In the genomic region with DNA sequence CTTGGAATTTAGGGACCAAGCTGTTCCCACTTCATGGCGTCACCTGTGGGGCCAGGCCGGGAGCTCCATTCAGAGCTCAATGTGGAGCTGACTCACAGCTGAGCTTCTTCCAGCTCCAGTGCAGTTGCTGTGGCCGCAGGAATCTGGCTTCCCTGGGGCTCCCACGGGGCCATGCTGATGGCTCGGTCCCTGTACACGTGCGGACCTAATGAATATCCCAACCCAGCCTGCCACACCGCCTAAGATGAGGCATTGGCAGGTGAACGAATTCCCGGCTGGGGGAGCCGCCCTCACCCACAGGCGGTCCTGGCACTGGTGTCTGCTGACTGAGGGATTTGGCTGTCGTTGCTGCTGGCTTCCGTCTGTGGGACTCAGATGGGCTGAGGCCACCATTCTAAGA, we compare ENCODE assay signal across 8 mouse cellular contexts. TPM values are rescaled to one million over a fixed set of nuclear protein-coding genes. Genes with fewer than 3 reads are reported as not detected.
A peak's percentile ranks its signal among the peaks of the same experiment; 100 is the strongest.
DNase-seq lines count a peak whose midpoint lies in the region; ATAC-seq lines count a peak whose summit lies in the region.

No protein-coding gene starts in this region.

- no peaks in the 10 kb centered on the region for H3K36me3 ChIP-seq in limb, embryonic 12.5 days
- no peaks in the 10 kb centered on the region for H3K36me3 ChIP-seq in limb, embryonic 10.5 days

- no peak for DNase-seq in cerebellum, adult 8-10 months
- no peak for DNase-seq in limb, embryonic 10.5 days (ENCODE audit: low spot score)
- peak; percentile 61 for DNase-seq in gastrocnemius, adult 18-20 months (ENCODE audit: low spot score)
- peak; percentile 47 to 58 for DNase-seq in layer of hippocampus, postnatal 14 days (ENCODE audit: low spot score in 2 of 2)
- no peak for DNase-seq in embryo, embryonic 10.5 days (ENCODE audit: low spot score)
- DNase-seq in frontal cortex, postnatal 36 days (ENCODE audit: low spot score in 2 of 2): no peak

- ATAC-seq in cerebellum, adult (ENCODE audit: insufficient number of reproducible peaks, low FRiP score, low TSS enrichment): peak; percentile 15; the same call in 1 of the 2 replicates
- no peak for ATAC-seq in limb, embryonic 12.5 days (ENCODE audit: insufficient number of reproducible peaks, insufficient read depth, low FRiP score, low TSS enrichment, low read depth)

- H3K4me3 ChIP-seq in limb, embryonic 12.5 days (replicated peaks): no peak overlapping the region
- H3K4me3 ChIP-seq in limb, embryonic 10.5 days: no peak overlapping the region

- no peak overlapping the region for H3K4me2 ChIP-seq in limb, embryonic 12.5 days

- no peaks in the 10 kb centered on the region for H3K27me3 ChIP-seq in limb, embryonic 12.5 days
- no peaks in the 10 kb centered on the region for H3K27me3 ChIP-seq in limb, embryonic 10.5 days (ENCODE audit: low read depth, poor library complexity, severe bottlenecking)

- peaks cover 5% of the 10 kb centered on the region for H3K9me3 ChIP-seq in limb, embryonic 12.5 days
- no peaks in the 10 kb centered on the region for H3K9me3 ChIP-seq in limb, embryonic 10.5 days (replicated peaks)

- peaks cover 6% of the 10 kb centered on the region; the same call in 1 of the 2 replicates for H3K4me1 ChIP-seq in limb, embryonic 12.5 days (replicated peaks)
- 0 out of 2 replicates have a peak, but pooled peaks cover 5% of the 10 kb centered on the region for H3K4me1 ChIP-seq in limb, embryonic 10.5 days

- H3K9ac ChIP-seq in limb, embryonic 12.5 days (replicated peaks): no peak overlapping the region

- WGBS in limb, embryonic 12.5 days: 68% methylated on average over 14 of the region's 14 CpGs
- 75% methylated on average over 14 of the region's 14 CpGs for WGBS in limb, embryonic 10.5 days

- 0 out of 2 replicates have a peak overlapping the region, but pooled peaks have one; percentile 29 for H3K27ac ChIP-seq in limb, embryonic 12.5 days
- H3K27ac ChIP-seq in limb, embryonic 10.5 days: no peak overlapping the region

RNA-seq across cellular contexts. Expression of a gene that starts 29.5 kb away (rescaled TPM):
- 4.1 and 5.9 TPM in 2 replicates for polyA plus RNA-seq in limb, embryonic 12.5 days (2016; fragmentation: Nextera tagmentation; extraction: Ambion mirVana)
- polyA plus RNA-seq in limb, embryonic 10.5 days (2016; fragmentation: Nextera tagmentation; extraction: Ambion mirVana): 2.8 and 4.1 TPM in 2 replicates
- 1 to 10 TPM; 1.4 to 2.4 TPM for total RNA-seq in gastrocnemius, adult 18-20 months (2021)
- total RNA-seq in layer of hippocampus, postnatal 14 days (2021): 10 to 100 TPM; 17.5 to 17.8 TPM

Comparison
In these comparisons a context has a peak if more than half of its experiments do, and no peak if none do; other contexts are left out.
1. DNase-seq: peak in gastrocnemius, adult 18-20 months (single experiment) and layer of hippocampus, postnatal 14 days (2 of 2); none in cerebellum, adult 8-10 months (single experiment), limb, embryonic 10.5 days (single experiment), embryo, embryonic 10.5 days (single experiment) and frontal cortex, postnatal 36 days (0 of 2).
2. RNA of a gene that starts 29.5 kb away (total RNA-seq): 17.5 to 17.8 TPM in layer of hippocampus, postnatal 14 days; 1.4 to 2.4 TPM in gastrocnemius, adult 18-20 months; every median in the first group is over 4 times any median in the second.